Mouse (Mus musculus): ENCODE measurements at regions not wholly inside any gene's neighbourhood (a gene's known extent, or its start where the extent isn't known, plus 50 kb on each side); places are given as distances from the start of the nearest gene placed in this dataset.

- no peak for DNase-seq (ENCODE audit: low spot score in 2 of 2)
These were observed 483.6 kb upstream of the B430305J03Rik start for GRCm38 (mm10) chr3:61849317-61849716.

GRCm38 (mm10) chr3:61846703-61847102, 481.0 kb upstream of the B430305J03Rik start:
- no peak for DNase-seq (ENCODE audit: low spot score in 2 of 2)

- DNase-seq (ENCODE audit: low spot score in 2 of 2) = peak in 1 of 2 experiments; percentile 63
These were observed 473.7 kb upstream of the B430305J03Rik start for GRCm38 (mm10) chr3:61839355-61840009.

GRCm38 (mm10) chr3:61816807-61817206, 451.1 kb upstream of the B430305J03Rik start:
- DNase-seq (ENCODE audit: low spot score in 2 of 2) = no peak

GRCm38 (mm10) chr3:61796021-61796420, 430.3 kb upstream of the B430305J03Rik start:
- DNase-seq (ENCODE audit: low spot score in 2 of 2) = no peak

GRCm38 (mm10) chr3:61790674-61791073, 424.9 kb upstream of the B430305J03Rik start:
- no peak for DNase-seq (ENCODE audit: low spot score in 2 of 2)

Measured in urinary bladder, postnatal 4 days (tissue).